Mouse (Mus musculus) kidney, postnatal 25 days (tissue): Measurements from ENCODE around the gene Kat2b.
"Not testable (repeated sequence)": the region's sequence is repeated elsewhere in the genome, so short reads cannot be mapped to it uniquely, and the experiment has no call there.

ENCODE experiments used
- DNase-seq, 2 experiments: peaks; one replicate each; pipeline ENCODE4 v3.0.0; 2021; ENCODE audit warnings: mixed read lengths in 2 of 2

The Kat2b gene

GRCm38 (mm10) chr17:53664703-53665382, 98.2 kb downstream of the Kat2b start:
- no peak for DNase-seq

- DNase-seq: no peak
Observed at GRCm38 (mm10) chr17:53670453-53670852, 103.8 kb downstream of the Kat2b start.

- peak in 1 of 2 experiments; percentile 41 for DNase-seq
Observed at GRCm38 (mm10) chr17:53678716-53679115, 112.1 kb downstream of the Kat2b start.

- DNase-seq: no peak
Observed at GRCm38 (mm10) chr17:53688321-53688720, 121.7 kb downstream of the Kat2b start.

GRCm38 (mm10) chr17:53688877-53689802, 122.5 kb downstream of the Kat2b start, which contains the start of gene Sgo1:
Gene Sgo1, minus strand, starts transcription at chr17:53689333.
- DNase-seq: peak; percentile 97 to 98

GRCm38 (mm10) chr17:53689946-53690345, 123.3 kb downstream of the Kat2b start:
- DNase-seq: no peak

GRCm38 (mm10) chr17:53694039-53694438, 127.4 kb downstream of the Kat2b start:
- DNase-seq: peak; percentile 47 to 63

GRCm38 (mm10) chr17:53697521-53697920, 130.9 kb downstream of the Kat2b start:
- not testable (repeated sequence) for DNase-seq

- DNase-seq: no peak
Observed at GRCm38 (mm10) chr17:53714453-53714852, 147.8 kb downstream of the Kat2b start.

- not testable (repeated sequence) for DNase-seq
Observed at GRCm38 (mm10) chr17:53715161-53715560, 148.5 kb downstream of the Kat2b start.

- DNase-seq: no peak
Observed at GRCm38 (mm10) chr17:53718474-53718873, 151.8 kb downstream of the Kat2b start.

GRCm38 (mm10) chr17:53718916-53719315, 152.3 kb downstream of the Kat2b start:
- DNase-seq: not testable (repeated sequence)
